Mouse (Mus musculus): ENCODE data around the gene Myt1l. TPM values are rescaled to one million over a fixed set of nuclear protein-coding genes. Genes with fewer than 3 reads are reported as not detected.

Myt1l gene
- total RNA-seq (2017), result not detected in 3 replicates

GRCm38 (mm10) chr12:29528031-29528771 lies at the start of gene Myt1l:
Gene Myt1l, plus strand, starts transcription at chr12:29528384.
- ATAC-seq (replicated peaks; ENCODE audit: insufficient number of reproducible peaks, low FRiP score, low TSS enrichment, poor library complexity, severe bottlenecking), result no peak

- no peak for ATAC-seq (replicated peaks; ENCODE audit: insufficient number of reproducible peaks, low FRiP score, low TSS enrichment, poor library complexity, severe bottlenecking)
Measured at GRCm38 (mm10) chr12:29486424-29487035, 41.7 kb upstream of the Myt1l start.

GRCm38 (mm10) chr12:29526236-29526644 lies 1.9 kb upstream of the Myt1l start:
- no peak for ATAC-seq (replicated peaks; ENCODE audit: insufficient number of reproducible peaks, low FRiP score, low TSS enrichment, poor library complexity, severe bottlenecking)

- ATAC-seq (replicated peaks; ENCODE audit: insufficient number of reproducible peaks, low FRiP score, low TSS enrichment, poor library complexity, severe bottlenecking), result no peak
Measured at GRCm38 (mm10) chr12:29527048-29527761, 979 bp upstream of the Myt1l start.

GRCm38 (mm10) chr12:29530241-29530725 lies 2.1 kb downstream of the Myt1l start:
- ATAC-seq (replicated peaks; ENCODE audit: insufficient number of reproducible peaks, low FRiP score, low TSS enrichment, poor library complexity, severe bottlenecking), result no peak

GRCm38 (mm10) chr12:29530823-29531222 lies 2.6 kb downstream of the Myt1l start:
- no peak for ATAC-seq (replicated peaks; ENCODE audit: insufficient number of reproducible peaks, low FRiP score, low TSS enrichment, poor library complexity, severe bottlenecking)

- ATAC-seq (replicated peaks; ENCODE audit: insufficient number of reproducible peaks, low FRiP score, low TSS enrichment, poor library complexity, severe bottlenecking), result no peak
Measured at GRCm38 (mm10) chr12:29533071-29533876, 5.1 kb downstream of the Myt1l start.

GRCm38 (mm10) chr12:29534326-29534725 lies 6.1 kb downstream of the Myt1l start:
- ATAC-seq (replicated peaks; ENCODE audit: insufficient number of reproducible peaks, low FRiP score, low TSS enrichment, poor library complexity, severe bottlenecking), result no peak

GRCm38 (mm10) chr12:29534761-29535300 lies 6.6 kb downstream of the Myt1l start:
- ATAC-seq (replicated peaks; ENCODE audit: insufficient number of reproducible peaks, low FRiP score, low TSS enrichment, poor library complexity, severe bottlenecking), result no peak

GRCm38 (mm10) chr12:29537916-29538315 lies 9.7 kb downstream of the Myt1l start:
- no peak for ATAC-seq (replicated peaks; ENCODE audit: insufficient number of reproducible peaks, low FRiP score, low TSS enrichment, poor library complexity, severe bottlenecking)

GRCm38 (mm10) chr12:29538456-29538855 lies 10.3 kb downstream of the Myt1l start:
- ATAC-seq (replicated peaks; ENCODE audit: insufficient number of reproducible peaks, low FRiP score, low TSS enrichment, poor library complexity, severe bottlenecking), result no peak

GRCm38 (mm10) chr12:29539106-29539505 lies 10.9 kb downstream of the Myt1l start:
- ATAC-seq (replicated peaks; ENCODE audit: insufficient number of reproducible peaks, low FRiP score, low TSS enrichment, poor library complexity, severe bottlenecking), result no peak

- ATAC-seq (replicated peaks; ENCODE audit: insufficient number of reproducible peaks, low FRiP score, low TSS enrichment, poor library complexity, severe bottlenecking), result no peak
Measured at GRCm38 (mm10) chr12:29540741-29541140, 12.6 kb downstream of the Myt1l start.

GRCm38 (mm10) chr12:29546073-29546472 lies 17.9 kb downstream of the Myt1l start:
- no peak for ATAC-seq (replicated peaks; ENCODE audit: insufficient number of reproducible peaks, low FRiP score, low TSS enrichment, poor library complexity, severe bottlenecking)

- no peak for ATAC-seq (replicated peaks; ENCODE audit: insufficient number of reproducible peaks, low FRiP score, low TSS enrichment, poor library complexity, severe bottlenecking)
Measured at GRCm38 (mm10) chr12:29547112-29547511, 18.9 kb downstream of the Myt1l start.

- no peak for ATAC-seq (replicated peaks; ENCODE audit: insufficient number of reproducible peaks, low FRiP score, low TSS enrichment, poor library complexity, severe bottlenecking)
Measured at GRCm38 (mm10) chr12:29547755-29548154, 19.6 kb downstream of the Myt1l start.

GRCm38 (mm10) chr12:29553138-29553537 lies 25.0 kb downstream of the Myt1l start:
- no peak for ATAC-seq (replicated peaks; ENCODE audit: insufficient number of reproducible peaks, low FRiP score, low TSS enrichment, poor library complexity, severe bottlenecking)

GRCm38 (mm10) chr12:29555718-29556117 lies 27.5 kb downstream of the Myt1l start:
- ATAC-seq (replicated peaks; ENCODE audit: insufficient number of reproducible peaks, low FRiP score, low TSS enrichment, poor library complexity, severe bottlenecking), result no peak

GRCm38 (mm10) chr12:29556408-29556807 lies 28.2 kb downstream of the Myt1l start:
- ATAC-seq (replicated peaks; ENCODE audit: insufficient number of reproducible peaks, low FRiP score, low TSS enrichment, poor library complexity, severe bottlenecking), result no peak

Data from monocyte, adult 5-6 weeks (primary cell).